Mouse (Mus musculus) forebrain, embryonic 12.5 days (tissue): Measurements from ENCODE around the gene Onecut1. TPM values are rescaled to one million over a fixed set of nuclear protein-coding genes. Genes with fewer than 3 reads are reported as not detected.

ENCODE experiments used
- ATAC-seq: fragments of 200-750 bp; cut with Nextera tagmentation; 2 replicates; pipeline ENCODE4 v1.8.0; 2017; ENCODE audit warnings: moderate TSS enrichment; ENCODE audit not compliant: low FRiP score
- H3K27ac ChIP-seq: fragments of 300-500 bp; sonication (generic); 2 replicates; pipeline ENCODE4 v1.5.1; 2016; ENCODE audit warnings: mild to moderate bottlenecking
- H3K27me3 ChIP-seq: fragments of 300-500 bp; sonication (generic); 2 replicates; pipeline ENCODE4 v1.6.1; 2016; ENCODE audit warnings: mild to moderate bottlenecking
- H3K36me3 ChIP-seq: fragments of 300-500 bp; sonication (generic); replicated peaks from 2 replicates; pipeline ENCODE4 v1.6.1; 2016; ENCODE audit warnings: mild to moderate bottlenecking
- H3K4me1 ChIP-seq: fragments of 300-500 bp; sonication (generic); 2 replicates; pipeline ENCODE4 v1.6.1; 2016
- H3K4me2 ChIP-seq: fragments of 300-500 bp; sonication (generic); 2 replicates; pipeline ENCODE4 v1.6.1; 2016; ENCODE audit warnings: mild to moderate bottlenecking, moderate library complexity
- H3K4me3 ChIP-seq: fragments of 300-500 bp; sonication (generic); replicated peaks from 2 replicates; pipeline ENCODE4 v1.5.1; 2016; ENCODE audit warnings: mild to moderate bottlenecking
- H3K9ac ChIP-seq: fragments of 300-500 bp; sonication (generic); 2 replicates; pipeline ENCODE4 v1.6.1; 2016; ENCODE audit warnings: mild to moderate bottlenecking
- H3K9me3 ChIP-seq: fragments of 300-500 bp; sonication (generic); 2 replicates; pipeline ENCODE4 v1.6.1; 2016
- WGBS: fragments of 180-500 bp; shearing (Covaris S2); methylation state at CpG from one replicate; pipeline ENCODE4 v1.1.7; 2016; 5-methylcytosine and 5-hydroxymethylcytosine counted together
- polyA plus RNA-seq: library from polyadenylated mRNA; unstranded; fragments of >200 nt; fragmentation: Nextera tagmentation; extraction: Ambion mirVana; gene quantifications from 2 replicates; pipeline ENCODE4 v1.2.1, GENCODE M21; 2016

Gene Onecut1
- polyA plus RNA-seq, 1 experiment from 2014 or later: 2.7 TPM

- Histone ChIP-seq H3K9ac (no peak overlapping the region), H3K9me3 (no peaks in the 10 kb centered on the region), H3K36me3 (no peaks in the 10 kb centered on the region), H3K27me3 (no peaks in the 10 kb centered on the region), H3K27ac (peak overlapping the region; percentile 73; the same call in 1 of the 2 replicates), H3K4me1 (peaks cover 21% of the 10 kb centered on the region), H3K4me2 (no peak overlapping the region), H3K4me3 (no peak overlapping the region)
- WGBS: 87% methylated on average over 6 of the region's 6 CpGs
- no peak for ATAC-seq
Measured at GRCm38 (mm10) chr9:74923291-74923977, 61.7 kb downstream of the Onecut1 start.

- Histone ChIP-seq H3K4me1 (peaks cover 21% of the 10 kb centered on the region), H3K4me3 (no peak overlapping the region)
- 9% methylated on average over 10 of the region's 10 CpGs for WGBS
Measured at GRCm38 (mm10) chr9:74925220-74925769, 63.6 kb downstream of the Onecut1 start.

GRCm38 (mm10) chr9:74929981-74930423 lies 68.3 kb downstream of the Onecut1 start:
- H3K9me3 ChIP-seq: no peaks in the 10 kb centered on the region
- no peak overlapping the region for H3K27ac ChIP-seq
- no peaks in the 10 kb centered on the region for H3K27me3 ChIP-seq
- H3K4me3 ChIP-seq: no peak overlapping the region
- H3K9ac ChIP-seq: no peak overlapping the region
- no peak for ATAC-seq
- WGBS: 87% methylated on average over 4 of the region's 4 CpGs
- H3K4me2 ChIP-seq: no peak overlapping the region
- H3K4me1 ChIP-seq: peaks cover 9% of the 10 kb centered on the region
- no peaks in the 10 kb centered on the region for H3K36me3 ChIP-seq

More at GRCm38 (mm10) chr9:74925220-74925769, 63.6 kb downstream of the Onecut1 start:
- Histone ChIP-seq H3K36me3 (no peaks in the 10 kb centered on the region), H3K27ac (peak overlapping the region; percentile 75), H3K27me3 (no peaks in the 10 kb centered on the region), H3K9ac (no peak overlapping the region), H3K4me2 (no peak overlapping the region), H3K9me3 (no peaks in the 10 kb centered on the region)
- peak; percentile 66 for ATAC-seq

- Histone ChIP-seq H3K4me1 (peaks cover 3% of the 10 kb centered on the region), H3K9ac (no peak overlapping the region), H3K27me3 (no peaks in the 10 kb centered on the region), H3K9me3 (no peaks in the 10 kb centered on the region), H3K4me3 (no peak overlapping the region), H3K4me2 (no peak overlapping the region), H3K27ac (no peak overlapping the region), H3K36me3 (no peaks in the 10 kb centered on the region)
- 76% methylated on average over 5 of the region's 5 CpGs for WGBS
- no peak for ATAC-seq
Measured at GRCm38 (mm10) chr9:74930653-74931052, 68.9 kb downstream of the Onecut1 start.

DNA sequence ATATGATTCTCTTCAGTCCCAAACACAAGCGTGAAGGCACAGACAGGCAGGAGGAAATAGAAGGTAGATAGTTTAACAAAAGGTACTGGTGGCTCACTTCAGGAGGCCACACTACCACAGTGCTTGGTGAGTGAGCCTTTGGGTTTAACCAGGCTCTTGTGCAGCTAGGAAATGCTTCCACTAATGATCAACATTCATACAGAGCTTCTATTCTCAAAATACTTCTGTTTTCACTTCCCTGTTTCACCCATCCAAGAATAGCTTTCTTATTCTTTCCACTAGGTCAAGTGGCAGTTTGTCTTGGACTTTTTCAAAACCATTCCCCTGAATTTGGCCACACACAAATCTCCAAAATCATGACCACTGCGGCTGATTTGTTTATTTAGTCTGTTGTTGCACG lies 73.6 kb downstream of the Onecut1 start:
- ATAC-seq: no peak
- WGBS: 96% methylated on average over 3 of the region's 3 CpGs
- Histone ChIP-seq H3K9me3 (no peaks in the 10 kb centered on the region), H3K9ac (no peak overlapping the region), H3K36me3 (no peaks in the 10 kb centered on the region), H3K27ac (no peak overlapping the region), H3K4me1 (no peaks in the 10 kb centered on the region), H3K4me2 (no peak overlapping the region), H3K27me3 (no peaks in the 10 kb centered on the region), H3K4me3 (no peak overlapping the region)

- ATAC-seq: no peak
- H3K9ac ChIP-seq: no peak overlapping the region
- no peak overlapping the region for H3K4me3 ChIP-seq
- H3K27ac ChIP-seq: no peak overlapping the region
- no peaks in the 10 kb centered on the region for H3K4me1 ChIP-seq
- WGBS: 94% methylated on average over 3 of the region's 3 CpGs
- no peaks in the 10 kb centered on the region for H3K36me3 ChIP-seq
- no peaks in the 10 kb centered on the region for H3K27me3 ChIP-seq
- H3K4me2 ChIP-seq: no peak overlapping the region
- H3K9me3 ChIP-seq: no peaks in the 10 kb centered on the region
Measured at GRCm38 (mm10) chr9:74937761-74938160, 76.0 kb downstream of the Onecut1 start.

DNA sequence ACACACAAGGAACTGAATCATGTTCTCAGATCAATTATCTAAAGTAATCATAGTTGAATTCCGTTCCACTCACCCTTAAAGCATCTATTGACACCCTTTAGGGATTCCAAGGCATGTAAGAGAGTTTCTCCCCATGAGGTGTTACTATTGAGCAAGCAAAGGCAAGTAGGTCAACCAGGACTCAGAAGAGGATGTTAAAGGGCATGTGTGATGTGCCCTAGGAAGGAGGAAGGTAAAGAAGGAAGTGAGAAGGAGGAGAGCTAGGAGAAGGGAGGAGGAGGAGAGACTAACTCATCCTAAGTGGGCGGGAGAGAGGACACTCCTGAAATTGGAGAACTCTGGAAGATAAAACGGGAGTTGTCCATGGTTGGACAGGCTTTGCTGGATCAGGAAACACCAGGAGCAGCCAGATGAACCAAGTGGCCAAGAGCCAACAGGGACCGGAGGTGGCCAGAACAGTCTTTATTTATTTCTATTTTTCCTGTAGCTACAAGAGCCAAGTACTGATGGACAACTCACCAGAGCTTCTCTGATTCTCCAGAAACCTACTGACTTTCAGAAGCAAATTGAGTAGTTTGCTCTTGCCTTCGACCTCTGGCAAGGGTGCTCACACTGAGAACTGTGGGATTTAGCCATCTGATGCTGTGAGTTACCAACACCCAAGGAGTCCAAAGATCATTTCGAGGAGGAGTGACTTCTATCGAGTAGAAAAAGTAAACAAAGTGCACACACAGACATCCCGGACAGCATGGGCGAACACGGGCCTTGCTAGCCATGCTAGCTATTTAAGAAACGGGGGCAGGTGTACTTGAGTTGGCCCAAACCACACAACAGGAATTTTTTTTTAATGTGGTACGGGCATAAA lies 77.2 kb downstream of the Onecut1 start:
- H3K9ac ChIP-seq: no peak overlapping the region
- no peaks in the 10 kb centered on the region for H3K9me3 ChIP-seq
- H3K4me3 ChIP-seq: no peak overlapping the region
- no peaks in the 10 kb centered on the region for H3K36me3 ChIP-seq
- no peak for ATAC-seq
- no peak overlapping the region for H3K4me2 ChIP-seq
- H3K27me3 ChIP-seq: no peaks in the 10 kb centered on the region
- H3K4me1 ChIP-seq: no peaks in the 10 kb centered on the region
- WGBS: 86% methylated on average over 12 of the region's 12 CpGs
- no peak overlapping the region for H3K27ac ChIP-seq

Other genes starting within 250 kb of the Onecut1 start
- gene Fam214a, start 91.0 kb downstream of the Onecut1 start, polyA plus RNA-seq: 30.9 and 34.1 TPM in 2 replicates
- 321 and 326 TPM in 2 replicates for gene Arpp19, start 175.7 kb downstream of the Onecut1 start, polyA plus RNA-seq
- gene Myo5a, start 209.1 kb downstream of the Onecut1 start, polyA plus RNA-seq: 36.8 and 45.9 TPM in 2 replicates